Mouse (Mus musculus): Measurements from ENCODE around the gene Fam162a. TPM values are rescaled to one million over a fixed set of nuclear protein-coding genes. Genes with fewer than 3 reads are reported as not detected.
"Not testable (repeated sequence)": the region's sequence is repeated elsewhere in the genome, so short reads cannot be mapped to it uniquely, and the experiment has no call there.

Fam162a gene
- polyA plus RNA-seq, 1 experiment from 2014 or later: 211 TPM

DNA sequence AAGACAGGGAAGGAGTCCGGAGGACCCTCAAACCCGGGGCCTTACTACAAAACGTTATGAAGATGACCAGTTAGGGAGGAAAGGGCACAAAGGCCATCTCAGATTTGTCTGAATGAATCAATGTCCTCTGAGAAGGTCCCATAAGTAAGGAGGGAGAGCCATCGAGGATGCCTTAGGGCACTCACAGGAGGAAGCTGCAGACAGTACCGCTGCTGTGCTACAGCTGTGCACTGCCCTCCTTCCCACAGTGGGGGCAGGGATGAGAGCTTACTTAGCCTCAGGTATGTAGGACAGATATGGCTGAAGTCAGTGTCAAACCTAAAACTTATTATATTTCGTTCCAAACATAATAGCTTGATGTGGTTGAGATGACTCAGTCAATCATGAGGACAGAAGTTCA lies 19.9 kb downstream of the Fam162a start:
- peaks cover 8% of the 10 kb centered on the region for H3K36me3 ChIP-seq (ENCODE audit: control insufficient read depth, insufficient read depth, low read length)
- 93% methylated on average over 6 of the region's 6 CpGs for WGBS

DNA sequence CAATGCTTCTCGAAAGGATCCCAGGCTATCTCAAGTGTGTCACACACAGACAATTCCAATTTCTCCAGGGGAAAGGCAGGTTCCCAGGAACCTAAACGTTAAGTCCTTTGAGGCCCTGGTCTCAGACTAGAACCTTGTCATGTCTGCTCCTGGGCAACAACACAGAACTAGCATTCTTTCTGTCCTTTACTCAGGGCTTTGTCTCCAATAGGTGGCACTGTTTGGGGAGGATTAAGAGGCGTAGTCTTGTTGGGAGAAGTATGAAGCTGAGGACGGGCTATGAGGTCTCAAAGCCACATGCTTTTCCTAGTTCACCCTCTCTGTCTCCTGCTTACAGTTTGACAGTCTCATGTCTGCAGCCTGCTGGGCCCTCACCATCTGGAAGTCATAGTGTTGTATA lies 23.9 kb downstream of the Fam162a start:
- H3K4me3 ChIP-seq (ENCODE audit: low read depth, low read length): no peak overlapping the region
- 92% methylated on average over 4 of the region's 4 CpGs for WGBS
- no peak overlapping the region for H3K9ac ChIP-seq (ENCODE audit: low read length)
- H3K36me3 ChIP-seq (ENCODE audit: control insufficient read depth, insufficient read depth, low read length): peaks cover 11% of the 10 kb centered on the region
- ATAC-seq (ENCODE audit: insufficient read depth, low FRiP score, low TSS enrichment) (no peak), DNase-seq (ENCODE audit: low spot score) (no peak)
- H3K27me3 ChIP-seq (ENCODE audit: control insufficient read depth, insufficient read depth, low read length): no peaks in the 10 kb centered on the region
- no peaks in the 10 kb centered on the region for H3K4me1 ChIP-seq (ENCODE audit: control insufficient read depth, insufficient read depth, low read length)
- no peaks in the 10 kb centered on the region for H3K9me3 ChIP-seq (ENCODE audit: control insufficient read depth, low read length)
- no peak overlapping the region for H3K4me2 ChIP-seq (ENCODE audit: low read depth)
- no peak overlapping the region for H3K27ac ChIP-seq (ENCODE audit: low read depth, low read length)

More for the DNA sequence above, 19.9 kb downstream of the Fam162a start:
- Histone ChIP-seq H3K9me3 (ENCODE audit: control insufficient read depth, low read length) (no peaks in the 10 kb centered on the region), H3K9ac (ENCODE audit: low read length) (no peak overlapping the region), H3K27me3 (ENCODE audit: control insufficient read depth, insufficient read depth, low read length) (no peaks in the 10 kb centered on the region), H3K4me2 (ENCODE audit: low read depth) (no peak overlapping the region), H3K27ac (ENCODE audit: low read depth, low read length) (no peak overlapping the region), H3K4me3 (ENCODE audit: low read depth, low read length) (no peak overlapping the region), H3K4me1 (ENCODE audit: control insufficient read depth, insufficient read depth, low read length) (no peaks in the 10 kb centered on the region)
- no peak for DNase-seq (ENCODE audit: low spot score)
- no peak for ATAC-seq (ENCODE audit: insufficient read depth, low FRiP score, low TSS enrichment)

DNA sequence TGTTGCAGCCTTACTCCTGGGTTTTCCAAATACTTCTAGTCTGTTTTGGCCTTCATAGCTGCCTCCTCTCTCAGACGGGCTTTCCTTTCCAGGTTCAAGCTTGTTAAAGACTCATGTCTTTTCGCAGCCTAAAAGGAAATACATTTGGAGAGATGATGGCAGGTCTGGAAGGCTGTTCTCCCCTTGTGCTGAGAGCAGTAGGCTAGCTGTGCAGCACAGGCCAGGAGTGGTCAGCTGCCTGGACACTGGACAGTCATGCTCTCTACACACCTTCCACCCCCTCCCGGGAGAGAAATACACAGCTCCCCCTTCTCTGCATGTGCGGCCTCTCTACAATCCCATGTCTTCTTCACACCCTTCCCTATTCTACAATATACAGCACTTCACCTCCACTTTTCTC lies 27.4 kb downstream of the Fam162a start:
- Histone ChIP-seq H3K9me3 (ENCODE audit: control insufficient read depth, low read length) (no peaks in the 10 kb centered on the region), H3K4me3 (ENCODE audit: low read depth, low read length) (no peak overlapping the region), H3K27ac (ENCODE audit: low read depth, low read length) (no peak overlapping the region), H3K36me3 (ENCODE audit: control insufficient read depth, insufficient read depth, low read length) (peaks cover 4% of the 10 kb centered on the region), H3K4me2 (ENCODE audit: low read depth) (no peak overlapping the region), H3K27me3 (ENCODE audit: control insufficient read depth, insufficient read depth, low read length) (no peaks in the 10 kb centered on the region), H3K9ac (ENCODE audit: low read length) (no peak overlapping the region), H3K4me1 (ENCODE audit: control insufficient read depth, insufficient read depth, low read length) (peaks cover 8% of the 10 kb centered on the region; the same call in 1 of the 2 replicates)
- WGBS: 96% methylated on average over 4 of the region's 4 CpGs
- DNase-seq (ENCODE audit: low spot score): no peak
- ATAC-seq (ENCODE audit: insufficient read depth, low FRiP score, low TSS enrichment): no peak

DNA sequence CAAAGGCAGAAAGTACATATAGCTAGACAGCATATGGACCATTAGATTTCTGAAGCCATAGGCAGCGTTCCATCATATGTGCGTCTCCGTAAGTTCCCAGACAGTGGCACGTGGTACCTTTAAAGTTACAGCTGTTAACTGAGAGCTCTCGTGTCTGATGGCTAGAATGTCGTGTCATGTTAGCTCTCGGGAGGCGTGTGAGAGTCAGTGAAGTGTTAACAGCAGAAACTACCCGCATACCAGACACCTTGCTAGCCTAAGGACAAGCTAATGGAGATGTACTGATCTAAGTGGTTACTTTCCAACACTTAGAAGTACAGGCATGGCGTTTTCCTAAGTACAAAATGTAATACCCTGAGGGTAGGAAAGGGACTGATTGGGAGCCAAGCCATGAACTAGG lies 28.3 kb downstream of the Fam162a start:
- ATAC-seq (ENCODE audit: insufficient read depth, low FRiP score, low TSS enrichment) (no peak), DNase-seq (ENCODE audit: low spot score) (no peak)
- Histone ChIP-seq H3K9me3 (ENCODE audit: control insufficient read depth, low read length) (no peaks in the 10 kb centered on the region), H3K27me3 (ENCODE audit: control insufficient read depth, insufficient read depth, low read length) (no peaks in the 10 kb centered on the region), H3K4me1 (ENCODE audit: control insufficient read depth, insufficient read depth, low read length) (peaks cover 8% of the 10 kb centered on the region; the same call in 1 of the 2 replicates), H3K4me3 (ENCODE audit: low read depth, low read length) (no peak overlapping the region), H3K4me2 (ENCODE audit: low read depth) (no peak overlapping the region), H3K36me3 (ENCODE audit: control insufficient read depth, insufficient read depth, low read length) (0 out of 2 replicates have a peak, but pooled peaks cover 3% of the 10 kb centered on the region), H3K27ac (ENCODE audit: low read depth, low read length) (no peak overlapping the region), H3K9ac (ENCODE audit: low read length) (no peak overlapping the region)
- 92% methylated on average over 10 of the region's 10 CpGs for WGBS

DNA sequence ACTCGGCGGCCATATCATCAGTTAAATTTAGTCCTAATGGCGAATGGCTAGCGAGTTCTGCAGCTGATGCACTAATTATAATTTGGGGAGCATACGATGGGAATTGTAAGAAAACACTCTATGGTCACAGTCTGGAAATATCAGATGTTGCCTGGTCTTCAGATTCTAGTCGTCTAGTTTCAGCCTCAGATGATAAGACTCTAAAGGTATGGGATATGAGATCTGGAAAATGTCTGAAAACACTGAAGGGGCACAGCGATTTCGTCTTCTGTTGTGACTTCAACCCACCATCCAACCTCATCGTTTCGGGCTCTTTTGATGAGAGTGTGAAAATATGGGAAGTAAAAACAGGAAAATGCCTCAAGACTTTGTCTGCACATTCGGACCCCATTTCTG lies 29.8 kb downstream of the Fam162a start:
- Histone ChIP-seq H3K4me2 (ENCODE audit: low read depth) (peak overlapping the region; percentile 76), H3K27me3 (ENCODE audit: control insufficient read depth, insufficient read depth, low read length) (no peaks in the 10 kb centered on the region), H3K9ac (ENCODE audit: low read length) (peak overlapping the region; percentile 69), H3K4me1 (ENCODE audit: control insufficient read depth, insufficient read depth, low read length) (peaks cover 8% of the 10 kb centered on the region; the same call in 1 of the 2 replicates), H3K9me3 (ENCODE audit: control insufficient read depth, low read length) (no peaks in the 10 kb centered on the region), H3K4me3 (ENCODE audit: low read depth, low read length) (peak overlapping the region; percentile 58), H3K36me3 (ENCODE audit: control insufficient read depth, insufficient read depth, low read length) (0 out of 2 replicates have a peak, but pooled peaks cover 3% of the 10 kb centered on the region), H3K27ac (ENCODE audit: low read depth, low read length) (peak overlapping the region; percentile 44; the same call in 1 of the 2 replicates)
- DNase-seq (ENCODE audit: low spot score) (no peak), ATAC-seq (ENCODE audit: insufficient read depth, low FRiP score, low TSS enrichment) (no peak)
- 33% methylated on average over 11 of the region's 11 CpGs for WGBS

DNA sequence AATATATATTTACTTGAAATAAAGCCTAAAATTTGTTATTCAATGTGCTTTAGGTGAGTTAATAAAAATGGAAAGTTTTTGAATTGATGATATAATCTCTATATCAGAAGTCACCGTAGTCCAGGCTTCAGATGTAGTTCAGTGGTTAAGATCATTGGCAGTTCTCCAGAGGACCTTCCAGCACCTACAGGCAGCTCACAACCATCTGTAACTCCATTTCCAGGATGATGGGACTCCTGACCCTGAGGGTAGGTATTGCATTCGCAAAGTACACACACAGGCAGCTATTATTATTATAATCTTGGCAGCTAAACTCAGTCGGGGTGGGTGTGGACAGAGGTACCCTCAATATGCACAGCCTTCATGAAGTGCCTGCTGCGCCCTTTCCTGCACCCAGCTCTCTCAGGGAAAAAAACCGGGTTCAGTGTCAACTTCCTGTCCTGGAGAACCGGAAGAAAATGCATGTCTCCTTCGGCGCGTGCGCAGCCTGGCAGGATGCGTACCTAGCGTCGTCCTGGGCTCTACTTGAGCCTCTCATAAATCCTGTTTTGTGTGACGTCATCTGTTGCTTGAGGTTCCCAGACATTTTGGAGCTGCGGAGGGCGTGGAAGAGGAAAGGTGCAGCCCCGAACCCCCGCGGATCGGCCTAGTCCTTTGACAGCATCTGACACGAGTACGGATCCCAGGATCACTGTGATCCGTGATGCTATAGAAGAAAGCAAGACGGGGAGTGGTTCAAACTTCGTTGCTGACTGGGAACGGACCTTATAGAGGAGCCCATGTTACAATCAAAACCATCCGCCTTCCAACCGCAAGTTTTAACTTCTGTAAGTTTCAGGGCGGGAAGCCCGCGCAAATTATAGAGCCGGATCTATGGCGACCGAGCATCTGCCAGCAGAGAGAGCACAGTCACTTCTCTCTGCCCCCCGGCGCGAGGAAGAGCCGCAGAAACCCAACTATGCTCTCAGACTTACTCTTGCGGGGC lies 30.5 kb downstream of the Fam162a start, which contains the start of gene Wdr5b:
TSS of gene Wdr5b (plus strand) at position 551 of the 985 bp plus-strand sequence.
- peak within 1 kb of the TSS; percentile 69 for H3K9ac ChIP-seq (ENCODE audit: low read length)
- WGBS: 3% methylated on average over 39 of the region's 39 CpGs
- H3K36me3 ChIP-seq (ENCODE audit: control insufficient read depth, insufficient read depth, low read length): 0 out of 2 replicates have a peak, but pooled peaks cover 1% of the 10 kb centered on the region
- peak within 1 kb of the TSS; percentile 44; the same call in 1 of the 2 replicates for H3K27ac ChIP-seq (ENCODE audit: low read depth, low read length)
- DNase-seq (ENCODE audit: low spot score): peak; percentile 90
- peaks cover 8% of the 10 kb centered on the region; the same call in 1 of the 2 replicates for H3K4me1 ChIP-seq (ENCODE audit: control insufficient read depth, insufficient read depth, low read length)
- ATAC-seq (ENCODE audit: insufficient read depth, low FRiP score, low TSS enrichment): peak; percentile 95
- no peaks in the 10 kb centered on the region for H3K9me3 ChIP-seq (ENCODE audit: control insufficient read depth, low read length)
- peak within 1 kb of the TSS; percentile 76 for H3K4me2 ChIP-seq (ENCODE audit: low read depth)
- no peaks in the 10 kb centered on the region for H3K27me3 ChIP-seq (ENCODE audit: control insufficient read depth, insufficient read depth, low read length)
- H3K4me3 ChIP-seq (ENCODE audit: low read depth, low read length): peak within 1 kb of the TSS; percentile 58

DNA sequence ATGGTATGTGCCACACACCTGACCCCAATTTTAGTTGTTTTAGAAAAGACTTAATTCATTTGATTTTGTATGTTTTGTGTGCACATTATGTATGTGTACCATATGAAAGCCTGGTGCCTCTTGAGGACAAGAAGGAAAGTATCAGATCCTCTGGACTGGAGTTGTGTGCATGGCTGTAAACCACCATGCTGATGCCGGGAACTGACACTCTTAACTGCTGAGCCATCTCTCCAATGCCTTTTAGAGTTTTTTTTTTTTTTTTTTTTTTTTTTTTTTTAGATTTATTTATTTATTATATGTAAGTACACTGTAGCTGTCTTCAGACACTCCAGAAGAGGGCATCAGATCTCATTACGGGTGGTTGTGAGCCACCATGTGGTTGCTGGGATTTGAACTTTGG lies 43.3 kb downstream of the Fam162a start:
- H3K27ac ChIP-seq (ENCODE audit: low read depth, low read length); H3K4me1 ChIP-seq (ENCODE audit: control insufficient read depth, insufficient read depth, low read length); H3K9me3 ChIP-seq (ENCODE audit: control insufficient read depth, low read length); H3K27me3 ChIP-seq (ENCODE audit: control insufficient read depth, insufficient read depth, low read length); H3K36me3 ChIP-seq (ENCODE audit: control insufficient read depth, insufficient read depth, low read length); H3K9ac ChIP-seq (ENCODE audit: low read length); H3K4me3 ChIP-seq (ENCODE audit: low read depth, low read length); H3K4me2 ChIP-seq (ENCODE audit: low read depth); ATAC-seq (ENCODE audit: insufficient read depth, low FRiP score, low TSS enrichment); DNase-seq (ENCODE audit: low spot score): not testable (repeated sequence)
- WGBS: 91% methylated on average over 1 of the region's 2 CpGs

DNA sequence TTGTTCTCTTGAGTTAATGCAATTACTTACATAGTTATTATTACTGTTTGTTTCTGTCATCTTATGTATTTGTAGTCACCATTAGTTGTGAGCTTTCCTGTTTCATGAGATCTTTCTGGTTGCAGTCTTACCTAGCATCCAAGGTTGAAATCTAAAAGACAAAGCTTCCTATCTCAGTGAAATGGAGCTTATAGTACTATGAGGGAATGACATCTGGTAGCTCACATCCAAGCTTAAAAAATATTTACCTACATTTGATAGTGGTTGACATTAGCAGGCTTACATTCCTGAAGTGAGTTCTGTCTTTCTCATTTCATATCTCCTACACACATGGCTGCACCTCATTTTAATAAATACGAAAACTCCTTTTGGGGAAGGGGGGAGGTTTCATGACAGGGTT lies 55.1 kb downstream of the Fam162a start:
- no peaks in the 10 kb centered on the region for H3K4me1 ChIP-seq (ENCODE audit: control insufficient read depth, insufficient read depth, low read length)
- H3K36me3 ChIP-seq (ENCODE audit: control insufficient read depth, insufficient read depth, low read length): no peaks in the 10 kb centered on the region; the same call in 1 of the 2 replicates
- WGBS: 97% methylated on average over 1 of the region's 1 CpGs

More for the DNA sequence above, 55.1 kb downstream of the Fam162a start:
- no peak for ATAC-seq (ENCODE audit: insufficient read depth, low FRiP score, low TSS enrichment)
- no peak for DNase-seq (ENCODE audit: low spot score)
- no peak overlapping the region for H3K4me3 ChIP-seq (ENCODE audit: low read depth, low read length)
- no peak overlapping the region for H3K4me2 ChIP-seq (ENCODE audit: low read depth)
- no peak overlapping the region for H3K27ac ChIP-seq (ENCODE audit: low read depth, low read length)
- no peak overlapping the region for H3K9ac ChIP-seq (ENCODE audit: low read length)
- no peaks in the 10 kb centered on the region for H3K9me3 ChIP-seq (ENCODE audit: control insufficient read depth, low read length)
- H3K27me3 ChIP-seq (ENCODE audit: control insufficient read depth, insufficient read depth, low read length): no peaks in the 10 kb centered on the region
